Mouse (Mus musculus): ENCODE measurements around the gene Dmc1.

DNA sequence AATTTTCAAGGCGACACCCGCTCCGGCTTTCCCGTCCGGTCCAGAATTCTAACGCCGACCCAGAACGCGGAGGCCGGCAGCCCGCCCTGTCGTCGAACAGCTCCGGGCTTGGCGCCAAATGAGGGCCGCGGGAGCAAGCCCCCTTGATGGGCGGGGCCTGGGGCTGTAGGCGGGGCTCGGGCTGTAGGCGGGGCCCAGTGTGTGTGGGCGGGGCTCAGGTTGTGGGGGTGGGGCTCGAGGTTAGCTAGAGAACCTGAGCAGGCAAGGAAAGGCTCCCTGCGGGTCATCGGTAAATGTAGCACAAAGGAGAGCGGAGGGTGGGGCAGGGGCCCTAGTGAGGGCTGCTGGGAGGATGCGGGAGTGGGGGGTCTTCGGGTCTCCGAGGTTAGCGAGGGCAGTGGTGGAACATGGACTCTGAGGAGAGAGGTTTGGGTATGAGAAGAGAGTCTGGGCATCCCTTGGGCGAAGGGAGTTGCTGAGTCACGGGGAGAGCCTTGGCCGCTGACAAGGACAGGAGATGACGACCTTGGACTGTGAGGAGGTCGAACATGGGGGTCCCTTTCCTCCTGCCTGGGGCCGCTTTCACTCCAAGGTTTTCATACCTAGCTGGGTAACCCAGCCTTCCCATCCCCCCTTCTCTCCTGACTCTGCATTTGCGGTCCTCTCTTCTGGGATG lies at the start of gene Dmc1:
- TF ChIP-seq POLR2A (IDR thresholded peaks at IDR 0.05; ENCODE audit: insufficient read depth, low read depth, low read length) (no peak), CTCF (IDR thresholded peaks at IDR 0.05; ENCODE audit: insufficient read depth, low read depth, low read length) (no peak)
